Mouse (Mus musculus) myocyte (in vitro differentiated cells): ENCODE results near the gene Rimkla.

Experiments
- CEBPB ChIP-seq: IDR thresholded peaks from 2 replicates; pipeline ENCODE4 v1.6.1; 2011; ENCODE audit warnings: mild to moderate bottlenecking, moderate library complexity; ENCODE audit not compliant: poor library complexity, insufficient read depth, severe bottlenecking
- E2F4 ChIP-seq: IDR thresholded peaks from one replicate; pipeline ENCODE4 v1.6.1; 2011; ENCODE audit warnings: mild to moderate bottlenecking, control low read depth, moderate library complexity; ENCODE audit not compliant: insufficient read depth
- MYOD1 ChIP-seq, 3 experiments: IDR thresholded peaks; one replicate each; pipeline ENCODE4 v1.6.1; 2011; ENCODE audit warnings: control low read depth in 2 of 3, low read depth in 2 of 3, mild to moderate bottlenecking in 2 of 3, moderate library complexity in 1 of 3; ENCODE audit not compliant: insufficient read length in 2 of 3, control insufficient read depth in 1 of 3
- MYOG ChIP-seq, 3 experiments: IDR thresholded peaks; one replicate each; pipeline ENCODE4 v1.6.1; 2011; ENCODE audit warnings: control low read depth in 2 of 3, low read depth in 2 of 3, mild to moderate bottlenecking in 2 of 3; ENCODE audit not compliant: insufficient read length in 2 of 3, control insufficient read depth in 1 of 3, insufficient read depth in 1 of 3
- POLR2A ChIP-seq: IDR thresholded peaks from one replicate; pipeline ENCODE4 v1.6.1; 2011; ENCODE audit warnings: low read depth, mild to moderate bottlenecking, control low read depth, moderate library complexity; ENCODE audit not compliant: insufficient read length
- POLR2AphosphoS2 ChIP-seq: IDR thresholded peaks from one replicate; pipeline ENCODE4 v1.6.1; 2011; ENCODE audit warnings: low read depth, control low read depth; ENCODE audit not compliant: insufficient read length
- TCF3 ChIP-seq: IDR thresholded peaks from one replicate; pipeline ENCODE4 v1.6.1; 2011; ENCODE audit warnings: low read depth, control low read depth; ENCODE audit not compliant: insufficient read length
- USF1 ChIP-seq: IDR thresholded peaks from one replicate; pipeline ENCODE4 v1.6.1; 2011; ENCODE audit warnings: low read depth, mild to moderate bottlenecking, control low read depth, moderate library complexity

- no peak for TF ChIP-seq MYOG (IDR thresholded peaks at IDR 0.05; ENCODE audit: control insufficient read depth in 1 of 3, insufficient read depth in 1 of 3, insufficient read length in 2 of 3, low read depth in 2 of 3)
- no peak for TF ChIP-seq POLR2A
- TF ChIP-seq TCF3 = no peak
- no peak for TF ChIP-seq POLR2AphosphoS2
- TF ChIP-seq E2F4 = no peak
- no peak for TF ChIP-seq MYOD1 (IDR thresholded peaks at IDR 0.05; ENCODE audit: control insufficient read depth in 1 of 3, insufficient read length in 2 of 3, low read depth in 2 of 3)
- no peak for TF ChIP-seq USF1
- TF ChIP-seq CEBPB = no peak
Observed at GRCm38 (mm10) chr4:119462457-119462856, 30.0 kb downstream of the Rimkla start.
